Mouse (Mus musculus) splenic B cell, adult 2 months (primary cell): ENCODE data around the gene Nlrp6.
A peak's percentile ranks its signal among the peaks of the same experiment; 100 is the strongest.
"Not testable (repeated sequence)": the region's sequence is repeated elsewhere in the genome, so short reads cannot be mapped to it uniquely, and the experiment has no call there.

Source experiments
- DNase-seq: peaks from one replicate; pipeline ENCODE4 v3.0.0-alpha.2; 2011; ENCODE audit warnings: low read depth, low spot score
- H3K27me3 ChIP-seq: 2 replicates; pipeline ENCODE4 v1.6.1; 2012; ENCODE audit warnings: mild to moderate bottlenecking, low read length, moderate library complexity, mixed read lengths; ENCODE audit not compliant: control insufficient read depth, poor library complexity, insufficient read depth, severe bottlenecking
- H3K36me3 ChIP-seq: 2 replicates; pipeline ENCODE4 v1.6.1; 2012; ENCODE audit warnings: mild to moderate bottlenecking, low read length, moderate library complexity, mixed read lengths; ENCODE audit not compliant: control insufficient read depth, poor library complexity, insufficient read depth, severe bottlenecking

Nlrp6 gene

DNA sequence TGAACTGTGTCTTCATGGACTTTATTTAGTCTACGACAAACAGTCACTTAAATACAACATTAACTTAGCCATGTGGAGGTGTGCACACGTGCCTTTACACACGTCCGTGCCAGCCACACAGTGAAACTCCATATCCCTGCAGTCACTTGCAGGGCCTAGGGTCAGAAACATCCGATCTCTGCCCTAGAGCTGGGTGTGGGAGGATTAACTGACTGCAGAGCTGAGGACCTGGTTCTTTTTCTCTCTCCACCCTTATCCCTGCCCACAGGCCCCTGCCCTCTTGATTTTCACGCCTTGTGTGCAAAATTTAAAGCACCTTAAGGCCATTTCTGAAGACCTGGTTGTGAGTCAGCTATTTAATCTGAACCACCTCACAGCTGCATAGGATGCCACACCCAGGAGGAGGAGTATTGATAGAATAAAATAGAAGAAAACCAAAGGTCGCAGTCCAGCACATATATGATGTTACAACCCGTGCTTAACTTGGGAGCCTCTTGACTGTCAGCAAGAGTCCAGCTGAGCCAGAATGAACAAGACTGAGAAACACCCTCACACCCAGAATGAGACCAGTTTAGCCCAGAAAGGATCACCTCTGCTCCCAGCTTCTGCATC lies at the start of gene Nlrp6:
TSS of gene Nlrp6 (plus strand) at position 485 of the 612 bp plus-strand sequence.
- Histone ChIP-seq H3K36me3 (no peaks in the 10 kb centered on the region), H3K27me3 (no peaks in the 10 kb centered on the region)
- no peak for DNase-seq

DNA sequence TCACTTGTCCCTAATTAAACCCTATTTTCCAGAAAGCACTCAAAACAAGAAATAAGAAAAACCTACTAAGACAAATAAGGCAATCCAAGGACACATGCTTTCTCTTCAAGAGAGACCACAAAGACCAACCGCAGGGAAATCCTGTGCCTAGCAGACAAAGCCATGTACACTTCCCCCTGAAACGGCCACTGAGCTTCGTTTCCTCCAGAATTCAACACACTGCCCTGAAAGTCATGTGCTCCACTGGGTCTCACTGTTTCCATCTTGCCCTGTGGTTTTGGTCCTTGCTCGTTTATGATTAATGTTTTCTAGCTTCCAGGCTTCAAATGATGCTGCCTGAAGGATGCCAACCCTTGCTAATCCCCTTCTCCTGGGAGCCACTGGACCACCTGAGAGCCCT lies 46.5 kb upstream of the Nlrp6 start:
- Histone ChIP-seq H3K36me3 (no peaks in the 10 kb centered on the region; the same call in 1 of the 2 replicates), H3K27me3 (no peaks in the 10 kb centered on the region)
- DNase-seq: peak; percentile 13

DNA sequence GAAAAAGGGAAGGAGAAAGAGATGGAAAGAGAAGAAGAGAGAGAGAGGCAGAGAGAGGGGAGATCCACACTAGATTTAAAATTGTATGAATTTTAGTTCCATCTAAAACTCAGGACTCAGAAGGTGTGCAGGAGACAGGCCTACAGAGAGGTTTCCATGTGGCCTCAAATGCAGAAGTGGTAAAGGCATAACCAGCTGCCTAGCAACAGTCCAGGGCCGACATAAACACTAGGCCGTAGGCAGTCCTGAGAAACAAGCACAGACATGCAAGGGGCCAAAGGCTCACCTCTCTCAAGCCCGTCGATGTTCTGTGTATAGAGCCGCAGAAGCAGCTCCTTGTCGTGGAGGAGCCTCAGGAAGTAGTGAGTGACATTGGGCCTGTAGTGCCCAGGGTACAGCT lies 43.3 kb upstream of the Nlrp6 start:
- no peaks in the 10 kb centered on the region; the same call in 1 of the 2 replicates for H3K36me3 ChIP-seq
- H3K27me3 ChIP-seq: no peaks in the 10 kb centered on the region
- peak; percentile 61 for DNase-seq

DNA sequence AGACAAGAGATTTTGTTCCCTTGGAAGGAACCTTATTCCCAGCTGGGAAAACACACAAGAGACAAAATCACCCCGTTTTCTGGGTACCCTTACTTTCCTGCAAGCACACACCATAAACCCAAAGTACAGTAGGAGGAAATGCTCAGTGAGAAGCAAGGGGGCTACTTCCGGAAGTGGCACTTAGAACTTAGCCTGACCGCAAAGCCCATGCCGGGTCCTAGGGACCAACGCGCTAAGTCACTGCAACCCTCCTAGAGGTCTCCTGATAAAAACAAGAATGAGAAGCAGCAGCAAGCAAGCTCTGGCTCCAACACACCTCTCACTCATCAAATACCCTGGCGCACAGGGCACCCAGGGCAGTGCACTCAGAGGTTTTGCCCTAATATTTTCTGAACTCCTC lies 41.3 kb upstream of the Nlrp6 start:
- Histone ChIP-seq H3K36me3 (no peaks in the 10 kb centered on the region; the same call in 1 of the 2 replicates), H3K27me3 (no peaks in the 10 kb centered on the region)
- DNase-seq: peak; percentile 39

DNA sequence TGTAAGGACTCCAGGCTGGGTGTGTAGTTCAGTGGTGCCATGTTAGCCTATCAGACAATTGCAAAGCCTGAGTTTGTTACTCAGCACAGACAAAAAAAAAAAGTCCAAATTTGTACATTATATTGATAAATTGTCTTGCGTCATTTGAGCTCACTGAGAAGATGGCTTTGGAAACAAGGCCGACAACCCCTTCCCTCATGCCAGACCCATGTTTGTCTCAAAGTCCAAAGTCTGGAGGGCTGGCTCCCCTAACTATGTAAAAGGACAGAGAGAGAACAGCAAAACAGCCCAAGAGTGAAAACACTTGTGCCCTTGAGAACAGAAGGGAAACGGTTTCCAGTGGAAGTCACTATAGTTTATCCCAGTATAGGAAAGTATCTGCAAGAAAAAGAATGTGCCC lies 40.3 kb upstream of the Nlrp6 start:
- Histone ChIP-seq H3K36me3 (no peaks in the 10 kb centered on the region), H3K27me3 (no peaks in the 10 kb centered on the region)
- DNase-seq: no peak

DNA sequence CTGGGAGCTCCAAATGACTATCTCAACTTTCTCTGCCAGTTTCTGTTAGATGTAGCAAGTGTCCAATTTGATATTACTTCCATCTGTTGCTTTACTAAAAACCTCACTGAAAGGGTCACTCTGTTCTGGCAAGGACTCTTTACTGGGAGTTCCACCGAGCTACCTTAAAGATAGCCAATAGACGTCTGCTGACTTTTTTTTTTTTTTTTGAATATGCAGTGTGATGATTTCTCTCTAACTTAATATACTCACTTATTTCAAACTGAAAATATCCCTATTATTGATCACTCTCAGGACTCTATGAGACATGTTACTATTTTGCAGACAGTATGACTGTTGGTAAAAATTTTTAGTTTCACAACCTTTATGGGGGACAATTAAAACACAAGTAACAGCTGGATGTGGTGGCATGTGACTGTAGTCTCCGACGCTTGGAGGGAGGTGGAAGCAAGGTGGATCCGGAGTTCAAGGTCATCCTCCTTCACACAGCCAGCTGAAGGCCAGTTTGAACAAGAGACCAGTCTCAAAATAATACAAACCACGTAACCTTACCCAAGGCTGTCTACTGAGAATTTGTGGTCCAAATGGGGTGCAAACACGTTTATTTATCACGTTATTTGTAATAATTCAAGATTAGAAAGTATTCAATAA lies 39.7 kb upstream of the Nlrp6 start:
- H3K36me3 ChIP-seq: no peaks in the 10 kb centered on the region
- H3K27me3 ChIP-seq: no peaks in the 10 kb centered on the region
- peak; percentile 14 for DNase-seq

DNA sequence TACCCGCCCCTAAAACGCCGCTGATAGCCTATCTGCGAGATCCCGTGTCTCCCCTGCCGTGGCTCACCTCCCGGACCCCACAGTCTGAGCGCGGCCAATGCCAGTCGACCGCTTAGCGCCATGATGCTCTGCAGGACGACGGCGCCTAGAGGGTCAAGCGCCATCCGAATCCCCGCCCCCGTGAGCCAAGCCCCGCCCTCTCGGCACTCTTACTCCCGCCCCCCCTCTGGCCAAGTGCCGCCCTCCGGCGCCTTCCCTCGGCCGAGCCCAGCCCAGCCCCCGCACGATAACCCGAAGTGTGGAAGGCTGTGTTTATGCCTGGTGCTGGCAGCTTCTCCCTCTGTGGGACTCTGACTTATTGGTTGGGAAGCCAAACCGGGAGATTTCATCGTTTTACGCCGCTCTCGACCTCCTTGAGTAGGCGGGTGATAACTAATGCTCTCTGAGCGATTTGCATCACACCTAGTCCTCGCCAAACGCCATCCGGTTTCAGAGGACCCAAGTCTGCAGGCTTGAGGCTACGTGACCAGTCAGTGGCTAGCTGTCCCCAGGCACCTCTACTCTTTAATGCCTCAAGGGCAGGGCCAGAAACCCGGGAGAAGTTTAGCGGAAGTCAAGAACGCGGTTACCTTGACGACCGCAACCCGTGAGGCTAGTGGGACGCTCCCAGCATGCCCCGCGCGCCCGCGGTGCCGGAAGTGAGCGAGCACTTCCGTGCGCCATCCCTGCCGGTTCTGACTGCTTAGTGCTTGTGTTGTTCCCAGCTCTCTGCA lies 38.8 kb upstream of the Nlrp6 start, which contains the start of the genes Psmd13 and Sirt3:
TSS of gene Psmd13 (plus strand) at position 273 of the 773 bp plus-strand sequence.
TSS of gene Sirt3 (minus strand) at position 614 of the 773 bp plus-strand sequence.
- DNase-seq: peak; percentile 95
- no peaks in the 10 kb centered on the region for H3K36me3 ChIP-seq
- H3K27me3 ChIP-seq: no peaks in the 10 kb centered on the region

DNA sequence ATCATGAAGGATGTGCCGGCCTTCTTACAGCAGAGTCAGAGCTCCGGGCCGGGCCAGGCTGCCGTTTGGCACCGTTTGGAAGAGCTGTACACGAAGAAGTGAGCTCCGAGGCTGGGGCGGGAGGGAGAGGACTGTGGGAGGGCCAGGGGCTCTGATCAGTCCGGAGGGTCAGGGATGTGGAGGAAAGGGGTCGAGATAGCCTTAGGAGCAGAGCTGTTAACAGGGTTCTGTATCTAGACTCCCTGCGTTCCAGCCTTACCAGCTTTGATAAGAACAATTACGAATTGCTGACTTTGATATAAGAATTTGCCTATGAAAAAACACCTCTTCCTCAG lies 38.3 kb upstream of the Nlrp6 start:
- DNase-seq: no peak
- no peaks in the 10 kb centered on the region for H3K36me3 ChIP-seq
- no peaks in the 10 kb centered on the region for H3K27me3 ChIP-seq

DNA sequence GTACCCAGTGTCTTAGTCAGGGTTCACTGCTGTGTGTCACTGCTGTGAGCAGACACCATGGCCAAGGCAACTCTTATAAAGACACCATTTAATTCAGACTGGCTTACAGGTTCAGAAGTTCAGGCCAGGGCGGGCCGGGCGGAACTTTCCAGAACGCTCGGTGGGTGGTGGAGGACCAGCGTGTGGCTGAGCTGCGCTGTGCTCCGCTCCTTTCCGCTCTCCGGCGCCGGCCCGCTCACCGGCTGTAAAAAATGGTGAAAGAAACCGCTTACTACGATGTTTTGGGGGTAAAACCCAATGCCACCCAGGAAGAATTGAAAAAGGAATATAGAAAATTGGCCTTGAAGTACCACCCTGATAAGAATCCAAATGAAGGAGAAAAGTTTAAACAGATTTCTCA lies 30.1 kb upstream of the Nlrp6 start:
- not testable (repeated sequence) for H3K36me3 ChIP-seq, DNase-seq, H3K27me3 ChIP-seq

DNA sequence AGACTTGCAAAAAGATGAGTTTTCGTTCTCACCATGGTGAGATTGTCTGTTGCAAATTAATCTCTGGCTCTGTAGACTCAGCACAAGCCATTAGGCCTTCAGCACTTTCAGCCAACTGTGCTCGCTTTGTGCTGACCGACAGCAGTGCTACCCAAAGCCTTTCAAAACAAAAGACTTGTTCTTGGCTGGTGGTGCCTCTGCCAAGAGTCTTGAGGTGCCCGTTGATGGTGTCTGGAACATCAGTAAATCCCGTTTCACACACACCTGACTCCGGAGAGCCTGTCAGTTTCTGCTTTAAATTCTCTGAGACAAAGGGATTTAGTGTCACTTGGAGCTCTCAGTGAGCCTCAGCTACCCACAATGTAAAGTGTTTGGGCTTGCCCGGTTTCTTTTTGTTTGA lies 26.7 kb upstream of the Nlrp6 start:
- DNase-seq: no peak
- no peaks in the 10 kb centered on the region for H3K27me3 ChIP-seq
- H3K36me3 ChIP-seq: peaks cover 8% of the 10 kb centered on the region

DNA sequence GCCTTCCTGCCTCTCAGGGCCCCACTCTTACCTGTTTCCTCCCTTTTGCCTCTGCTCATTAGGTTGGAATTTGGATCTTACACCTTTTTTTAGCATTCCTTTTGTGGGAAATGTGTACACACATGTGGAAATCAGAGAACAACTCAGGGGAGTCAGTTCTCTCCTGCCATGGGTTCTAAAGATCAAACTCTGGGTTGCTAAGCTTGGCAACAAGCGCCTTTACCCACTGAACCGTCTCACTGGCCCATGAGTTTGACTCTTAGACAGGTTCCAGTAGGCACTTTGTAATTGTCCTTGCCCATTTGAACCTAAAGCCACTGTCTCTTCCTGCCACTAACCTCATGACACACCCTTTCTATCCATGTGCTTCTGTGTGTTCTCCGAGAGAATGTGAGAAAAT lies 26.1 kb upstream of the Nlrp6 start:
- no peak for DNase-seq
- H3K27me3 ChIP-seq: no peaks in the 10 kb centered on the region
- peaks cover 7% of the 10 kb centered on the region for H3K36me3 ChIP-seq

DNA sequence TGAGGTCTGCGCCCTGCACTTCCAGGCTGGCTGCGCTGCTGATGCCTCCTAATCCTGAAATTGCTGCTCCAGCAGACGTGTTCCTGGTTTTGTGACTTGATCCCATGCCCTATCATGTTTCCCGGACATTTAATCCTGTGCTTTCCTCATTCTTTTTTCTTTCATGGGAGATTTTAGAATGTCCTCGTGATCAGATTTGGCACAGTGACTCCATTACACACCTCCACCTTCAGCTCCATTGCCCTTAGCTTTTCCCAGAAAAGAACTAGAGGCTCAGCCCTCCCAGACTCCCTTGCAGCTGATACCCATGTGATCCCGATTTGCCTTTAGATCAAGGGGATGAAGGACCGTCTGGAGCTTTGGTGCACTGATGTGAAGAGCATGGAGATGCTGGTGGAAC lies 22.8 kb upstream of the Nlrp6 start:
- DNase-seq: no peak
- H3K27me3 ChIP-seq: no peaks in the 10 kb centered on the region

DNA sequence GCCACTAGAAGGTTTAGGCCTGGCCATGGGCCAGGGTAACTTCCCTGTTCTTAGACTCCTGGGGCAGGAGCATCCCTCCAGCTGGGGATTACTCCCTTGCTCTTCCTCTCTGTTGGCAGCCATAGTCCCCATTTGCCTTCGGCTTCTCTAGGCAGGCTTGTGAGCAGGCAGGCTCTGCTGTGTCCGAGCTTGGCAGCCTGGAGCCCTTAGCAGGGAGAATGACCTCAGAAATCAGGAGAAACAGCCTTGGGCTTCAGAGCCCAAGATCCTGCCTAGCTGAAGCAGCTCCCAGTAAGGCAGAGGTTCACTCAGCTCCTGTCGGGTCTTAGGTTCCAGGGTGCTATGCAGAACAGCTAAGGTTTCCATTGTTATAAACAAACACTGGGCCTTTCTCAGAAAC lies 21.6 kb upstream of the Nlrp6 start:
- Histone ChIP-seq H3K27me3 (no peaks in the 10 kb centered on the region), H3K36me3 (peaks cover 4% of the 10 kb centered on the region; the same call in 1 of the 2 replicates)
- DNase-seq: no peak

More for the DNA sequence above, 22.8 kb upstream of the Nlrp6 start:
- H3K36me3 ChIP-seq: peaks cover 4% of the 10 kb centered on the region; the same call in 1 of the 2 replicates

DNA sequence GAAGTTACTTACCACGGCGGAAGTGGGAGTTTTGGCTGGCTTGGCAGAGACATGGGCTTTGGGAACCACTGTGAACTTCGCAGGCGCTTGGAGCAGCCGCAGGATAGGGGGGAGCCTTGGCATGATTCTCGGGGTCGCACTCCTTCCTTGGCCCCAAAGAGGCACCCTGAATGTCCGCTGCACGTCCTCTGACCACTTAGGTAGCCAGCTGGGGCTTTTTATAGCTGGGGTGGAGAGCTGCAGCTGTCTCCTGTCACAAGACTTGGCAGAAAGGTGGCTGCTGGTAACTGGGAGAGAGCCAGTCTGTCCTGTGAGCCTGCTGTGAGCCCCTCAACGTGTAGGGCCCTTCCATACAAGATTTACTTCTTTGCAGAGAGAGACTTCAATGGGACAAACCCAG lies 20.5 kb upstream of the Nlrp6 start, which contains the start of gene Cox8b:
TSS of gene Cox8b (minus strand) at position 227 of the 400 bp plus-strand sequence.
- peaks cover 4% of the 10 kb centered on the region; the same call in 1 of the 2 replicates for H3K36me3 ChIP-seq
- no peaks in the 10 kb centered on the region for H3K27me3 ChIP-seq
- no peak for DNase-seq
